Mouse (Mus musculus) gastrocnemius, postnatal 10 days (tissue): ENCODE measurements at regions not wholly inside any gene's neighbourhood (a gene's known extent, or its start where the extent isn't known, plus 50 kb on each side); places are given as distances from the start of the nearest gene placed in this dataset.

Source experiments
- DNase-seq: peaks from one replicate; pipeline ENCODE4 v3.0.0; 2021; ENCODE audit warnings: mixed read lengths

- no peak for DNase-seq
Observed at GRCm38 (mm10) chr3:155485487-155485886, 392.3 kb downstream of the Lrriq3 start.

DNA sequence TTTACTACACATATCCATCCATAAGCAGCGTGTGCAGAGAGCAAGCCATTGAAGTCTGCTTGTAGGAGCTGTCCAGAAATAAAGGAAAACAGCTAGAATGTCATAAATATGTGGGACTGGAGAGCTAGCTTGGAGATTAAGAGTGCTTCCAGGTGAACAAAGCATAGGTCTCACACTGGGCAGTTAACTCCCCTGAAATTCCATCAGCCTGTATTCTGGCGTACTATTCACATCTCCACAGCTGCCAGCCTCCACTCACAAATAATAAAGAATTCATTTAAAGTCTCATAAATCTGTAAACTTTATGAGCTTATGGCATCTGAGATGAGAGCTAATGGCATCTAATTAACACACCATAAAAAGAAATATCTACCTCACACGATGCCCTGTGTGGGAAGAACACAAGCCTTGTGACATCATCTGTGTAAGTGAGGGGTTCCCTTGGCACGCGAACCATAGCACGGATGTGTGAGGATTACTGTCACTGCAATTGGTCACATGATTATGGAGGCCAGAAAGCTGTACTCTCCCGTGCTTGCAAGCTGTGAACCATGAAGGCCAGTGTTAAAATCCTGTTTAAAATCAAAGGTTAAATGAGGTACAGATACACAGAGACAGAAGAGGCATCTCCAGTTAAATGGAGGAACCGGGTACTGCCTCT, 394.8 kb downstream of the Lrriq3 start:
- no peak for DNase-seq

- DNase-seq, result no peak
Observed at GRCm38 (mm10) chr3:155490670-155491069, 397.4 kb downstream of the Lrriq3 start.

DNA sequence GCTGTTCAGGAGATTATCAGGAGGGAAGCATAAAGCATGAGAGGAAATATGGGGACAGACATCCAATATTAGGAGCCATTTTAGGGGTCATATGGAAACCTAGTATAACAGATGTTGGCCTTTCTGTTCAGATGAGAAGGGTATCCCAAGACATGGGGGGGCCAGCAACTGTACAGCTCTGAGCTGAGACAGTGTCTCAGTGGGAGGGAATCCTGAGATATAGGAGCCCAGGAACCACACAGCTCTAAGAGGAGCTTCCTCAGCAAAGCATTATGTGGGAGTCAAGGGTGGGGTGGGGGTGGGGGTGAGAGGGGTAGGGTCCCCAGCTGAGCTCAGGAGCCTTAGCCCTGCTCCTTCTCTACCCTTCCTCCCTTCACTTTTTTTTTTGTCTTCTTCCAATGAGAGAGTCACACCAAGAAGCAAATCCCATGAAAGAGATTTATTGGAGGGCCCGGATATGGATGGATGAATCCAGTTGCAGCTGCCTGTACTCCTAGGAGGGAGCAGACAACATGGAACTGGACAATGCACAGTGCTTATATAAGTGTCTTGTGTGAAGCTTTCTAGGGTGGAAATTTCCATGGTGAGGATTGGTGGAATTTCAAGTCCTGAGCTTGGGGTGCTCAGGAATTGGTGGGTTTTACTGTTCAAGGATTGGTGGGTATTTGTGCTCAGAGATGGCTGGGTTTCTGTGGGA, 417.1 kb downstream of the Lrriq3 start:
- DNase-seq, result no peak

DNA sequence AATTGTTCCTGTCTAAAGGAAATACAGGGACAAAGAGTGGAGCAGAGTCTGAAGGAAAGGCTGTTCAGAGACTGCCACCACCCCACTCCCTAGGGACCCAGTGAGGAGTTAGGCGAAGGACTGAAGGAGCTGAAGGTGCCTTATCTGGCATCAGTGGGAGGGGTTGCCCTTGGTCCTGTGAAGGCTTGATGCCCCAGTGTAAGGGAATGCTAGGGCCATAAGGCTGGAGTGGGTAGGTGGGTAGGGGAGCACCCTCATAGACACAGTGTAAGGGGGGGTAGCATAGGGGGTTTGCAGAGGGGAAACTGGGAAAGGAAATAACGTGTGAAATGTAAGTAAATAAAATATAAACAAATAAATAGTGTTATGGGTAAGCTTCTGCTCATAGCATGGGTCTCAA, 420.7 kb downstream of the Lrriq3 start:
- DNase-seq, result no peak

DNA sequence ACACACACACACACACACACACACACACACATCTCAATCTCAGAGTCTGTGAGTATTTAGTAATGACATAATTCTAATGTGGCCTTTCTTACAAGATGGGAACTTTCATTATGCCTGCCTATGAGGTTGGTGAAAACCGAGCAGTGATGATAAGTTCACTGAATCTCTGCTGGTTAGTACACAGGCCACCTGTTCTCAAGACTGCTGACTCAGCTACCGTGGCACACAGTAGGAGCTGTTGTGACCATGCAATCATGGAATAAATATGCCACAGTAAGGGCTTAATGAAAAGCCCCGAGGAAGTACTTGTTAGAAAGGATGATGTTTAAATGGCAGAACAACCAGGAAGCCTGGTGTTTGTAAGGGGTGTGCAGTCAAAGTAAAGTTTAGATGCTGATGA, 436.1 kb downstream of the Lrriq3 start:
- DNase-seq, result no peak

GRCm38 (mm10) chr3:155530811-155531210, 437.6 kb downstream of the Lrriq3 start:
- DNase-seq, result no peak

- DNase-seq, result no peak
Observed at GRCm38 (mm10) chr3:155532075-155532474, 438.8 kb downstream of the Lrriq3 start.

DNA sequence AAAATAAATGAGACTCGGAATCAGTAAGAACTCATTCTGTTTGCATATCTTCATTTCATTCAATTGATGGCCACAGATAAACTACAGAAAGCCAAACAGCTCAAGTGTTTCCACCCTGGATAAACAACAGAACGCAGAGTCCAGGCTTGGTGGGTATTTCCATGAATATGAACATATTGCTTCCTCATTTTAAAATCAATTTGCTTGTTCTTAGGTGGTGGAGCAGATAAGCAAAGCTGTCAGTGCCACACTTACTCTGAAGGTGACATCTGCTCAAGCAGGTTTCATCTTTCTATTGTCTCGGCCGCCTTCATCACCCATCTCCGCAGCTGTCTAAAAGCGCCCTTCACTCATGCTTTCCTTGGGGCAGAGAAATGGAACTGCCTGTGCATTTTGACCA, 455.0 kb downstream of the Lrriq3 start:
- no peak for DNase-seq

DNA sequence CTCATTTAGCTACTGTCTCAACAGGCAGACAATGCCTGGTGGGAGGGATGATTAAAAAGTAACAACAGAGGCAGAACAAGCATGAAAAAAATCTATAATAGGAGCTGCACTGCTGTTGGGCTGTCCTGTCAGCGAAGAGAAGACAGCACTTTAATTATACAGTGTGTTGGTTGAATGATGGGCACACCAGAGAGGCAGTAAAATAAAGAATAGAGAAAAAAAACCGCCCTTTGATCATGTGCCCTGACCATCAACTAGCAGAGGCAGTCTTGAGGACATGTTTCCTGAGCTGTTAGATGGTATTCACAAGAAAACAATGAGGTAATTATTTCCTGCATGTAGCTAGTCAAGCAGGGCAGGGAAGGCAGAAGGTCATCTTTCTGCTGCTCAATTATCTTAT, 483.9 kb downstream of the Lrriq3 start:
- no peak for DNase-seq

GRCm38 (mm10) chr3:155604001-155604400, 510.8 kb downstream of the Lrriq3 start:
- DNase-seq, result no peak
